Mouse (Mus musculus) MEL (cell line): ENCODE data around the gene Ccnt2.

Experiments used
- CTCF ChIP-seq, 3 experiments: IDR thresholded peaks in 2 of 3; conservative IDR thresholded peaks in 1 of 3; 2 replicates each; pipeline ENCODE4 v1.5.1; 2011 to 2012; ENCODE audit warnings: low read length in 3 of 3, low read depth in 2 of 3, mild to moderate bottlenecking in 2 of 3, improper control_type of control experiment in 1 of 3, inconsistent platforms in 1 of 3, mixed read lengths in 1 of 3, moderate library complexity in 1 of 3; ENCODE audit not compliant: control insufficient read depth in 1 of 3, insufficient read depth in 1 of 3, poor library complexity in 1 of 3, severe bottlenecking in 1 of 3
- GATA1 ChIP-seq: IDR thresholded peaks from 2 replicates; pipeline ENCODE4 v1.6.1; 2011; ENCODE audit warnings: low read depth, low read length, improper control_type of control experiment
- POLR2A ChIP-seq, 2 experiments: IDR thresholded peaks; 2 replicates each; pipeline ENCODE4 v1.6.1; 2011 to 2012; ENCODE audit warnings: low read length in 2 of 2, mild to moderate bottlenecking in 2 of 2, control low read depth in 1 of 2, improper control_type of control experiment in 1 of 2, low read depth in 1 of 2, moderate library complexity in 1 of 2; ENCODE audit not compliant: control insufficient read depth in 1 of 2, insufficient read depth in 1 of 2, poor library complexity in 1 of 2
- USF1 ChIP-seq: IDR thresholded peaks from 2 replicates; pipeline ENCODE4 v1.6.1; 2014; ENCODE audit warnings: low read depth, mild to moderate bottlenecking, inconsistent platforms, low read length, improper control_type of control experiment, moderate library complexity
- ZKSCAN1 ChIP-seq: IDR thresholded peaks from 2 replicates; pipeline ENCODE4 v1.6.1; 2012; ENCODE audit warnings: low read depth, mild to moderate bottlenecking, inconsistent platforms, low read length, improper control_type of control experiment, moderate library complexity

- TF ChIP-seq POLR2A (IDR thresholded peaks at IDR 0.05; ENCODE audit: control insufficient read depth in 1 of 2, insufficient read depth in 1 of 2, low read depth in 1 of 2, low read length in 2 of 2, poor library complexity in 1 of 2) (peak in 1 of 2 experiments; percentile 75; a peak in 2 of 4 replicates), ZKSCAN1 (no peak), GATA1 (peak; percentile 93), USF1 (0 out of 2 replicates have a peak, but pooled peaks have one; percentile 44), CTCF (IDR thresholded peaks at IDR 0.05 in 2 of 3, conservative IDR thresholded peaks at IDR 0.05 in 1 of 3; ENCODE audit: control insufficient read depth in 1 of 3, insufficient read depth in 1 of 3, low read depth in 2 of 3, low read length in 3 of 3, poor library complexity in 1 of 3, severe bottlenecking in 1 of 3) (no peak)
Observed at GRCm38 (mm10) chr1:127756331-127757163, 17.4 kb upstream of the Ccnt2 start.
